Mouse (Mus musculus) neutrophil, adult 5-6 weeks (primary cell): Measurements from ENCODE around the gene Gfra1. TPM values are rescaled to one million over a fixed set of nuclear protein-coding genes. Genes with fewer than 3 reads are reported as not detected.

Experiments
- ATAC-seq: fragments of 151-379, 151-347 bp; 2 replicates; pipeline ENCODE4 v1.8.0; 2017; ENCODE audit warnings: mild to moderate bottlenecking, moderate TSS enrichment; ENCODE audit not compliant: insufficient number of reproducible peaks, poor library complexity, low FRiP score, severe bottlenecking; ENCODE audit errors: extremely low read depth
- total RNA-seq: library from RNA; stranded (forward); fragments of 200-1000 nt; gene quantifications from 2 replicates; pipeline ENCODE4 v1.2.3, GENCODE M21; 2017

The Gfra1 gene
- total RNA-seq, 1 experiment from 2014 or later: not detected

DNA sequence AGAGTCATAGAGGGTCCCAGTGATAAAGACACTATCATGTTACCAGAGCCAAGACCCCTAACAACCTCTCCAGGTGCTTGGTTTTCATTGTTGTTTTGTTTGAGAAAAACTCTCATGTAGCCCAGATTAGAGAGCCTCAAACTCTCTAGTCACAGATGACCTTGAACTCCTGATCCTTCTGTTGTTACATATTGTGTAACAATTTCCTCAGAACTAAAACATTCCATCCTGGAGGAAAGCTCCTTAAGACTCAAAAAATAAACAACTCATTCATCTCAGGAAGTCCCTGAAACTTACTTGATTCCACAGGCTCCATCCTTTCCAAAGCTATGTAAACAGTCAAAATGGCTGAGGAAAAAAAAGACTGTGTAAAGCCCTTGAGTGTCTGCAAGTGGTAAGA lies 49.0 kb downstream of the Gfra1 start:
- ATAC-seq: no peak

GRCm38 (mm10) chr19:58400224-58400623 lies 55.5 kb downstream of the Gfra1 start:
- ATAC-seq: no peak

- no peak for ATAC-seq
These were observed 56.5 kb downstream of the Gfra1 start for GRCm38 (mm10) chr19:58399166-58399565.

DNA sequence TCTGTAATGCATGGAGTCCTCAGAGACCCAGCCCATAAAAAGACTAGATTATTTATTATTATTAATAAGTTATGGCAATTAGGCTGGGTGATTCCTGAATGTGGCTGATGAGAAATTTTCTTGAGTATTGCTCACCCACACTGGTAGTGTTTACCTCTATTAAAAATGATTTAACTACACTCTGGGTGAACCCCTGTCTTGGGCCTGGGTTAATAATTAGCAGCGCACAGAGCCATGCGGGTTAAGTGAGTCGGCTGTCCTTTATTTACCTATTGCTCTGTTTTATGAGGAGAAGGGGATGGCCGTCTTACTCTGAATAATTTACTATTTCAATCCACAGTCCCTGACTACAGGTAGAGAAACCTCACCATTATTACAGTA lies 59.1 kb downstream of the Gfra1 start:
- no peak for ATAC-seq

DNA sequence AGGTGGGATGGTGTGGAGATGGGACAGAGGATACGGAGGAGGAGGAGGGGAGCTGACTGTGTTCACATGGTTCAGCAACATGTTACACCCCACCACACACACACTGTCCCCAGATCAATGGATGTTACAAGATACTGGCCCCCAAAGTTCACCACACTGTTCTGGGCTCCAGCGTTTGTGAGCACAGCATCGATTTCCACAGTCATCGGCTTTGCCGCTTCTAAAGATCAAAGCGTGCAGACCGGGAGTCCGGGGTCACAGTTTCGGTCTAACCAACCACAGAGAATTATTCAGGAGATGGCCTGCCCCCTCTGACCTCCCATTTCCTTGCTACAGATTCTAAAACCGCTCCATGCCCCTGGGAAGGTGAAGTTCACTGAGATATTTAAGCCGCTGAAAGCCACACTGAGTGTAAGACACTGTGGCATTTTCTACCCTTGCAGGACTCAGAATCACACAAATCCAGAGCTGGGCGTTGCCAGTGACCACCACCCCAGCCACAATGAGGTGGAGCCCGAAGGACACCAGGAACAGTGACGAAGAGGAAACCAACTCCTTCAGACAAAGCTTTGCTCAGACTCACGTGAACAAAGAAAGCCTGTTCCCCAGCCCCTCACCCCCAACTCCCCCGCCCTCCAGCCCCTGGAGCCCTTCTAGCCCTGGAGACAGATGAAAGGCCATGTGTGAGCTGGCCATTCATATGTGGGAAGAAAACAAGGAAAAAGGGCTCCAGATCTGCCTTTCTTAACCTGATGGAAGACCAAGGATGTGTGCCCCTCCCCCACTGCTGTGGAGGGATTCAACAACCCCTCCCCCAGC lies 59.7 kb downstream of the Gfra1 start:
- ATAC-seq: no peak

GRCm38 (mm10) chr19:58393121-58393520 lies 62.6 kb downstream of the Gfra1 start:
- no peak for ATAC-seq

DNA sequence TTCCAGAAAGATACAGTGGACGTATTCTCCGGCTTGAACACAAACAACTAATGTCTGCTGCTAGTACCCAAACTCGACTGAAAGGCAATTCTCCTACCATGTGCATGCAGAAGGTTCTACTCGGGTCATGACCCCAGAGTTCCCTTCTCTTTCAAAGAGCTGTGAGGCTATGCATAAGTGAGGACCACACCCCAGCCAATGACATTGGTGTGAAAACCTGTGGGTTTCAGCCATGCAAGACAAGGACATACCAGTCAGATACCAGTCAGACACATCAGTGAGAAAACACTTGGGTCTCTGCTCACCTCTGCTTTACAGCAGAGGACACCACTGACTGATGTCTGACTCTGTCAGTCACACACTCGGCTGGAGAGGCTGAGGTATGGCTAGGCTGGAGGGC lies 63.9 kb downstream of the Gfra1 start:
- ATAC-seq: no peak

- ATAC-seq: no peak
These were observed 66.2 kb downstream of the Gfra1 start for GRCm38 (mm10) chr19:58389466-58389865.

DNA sequence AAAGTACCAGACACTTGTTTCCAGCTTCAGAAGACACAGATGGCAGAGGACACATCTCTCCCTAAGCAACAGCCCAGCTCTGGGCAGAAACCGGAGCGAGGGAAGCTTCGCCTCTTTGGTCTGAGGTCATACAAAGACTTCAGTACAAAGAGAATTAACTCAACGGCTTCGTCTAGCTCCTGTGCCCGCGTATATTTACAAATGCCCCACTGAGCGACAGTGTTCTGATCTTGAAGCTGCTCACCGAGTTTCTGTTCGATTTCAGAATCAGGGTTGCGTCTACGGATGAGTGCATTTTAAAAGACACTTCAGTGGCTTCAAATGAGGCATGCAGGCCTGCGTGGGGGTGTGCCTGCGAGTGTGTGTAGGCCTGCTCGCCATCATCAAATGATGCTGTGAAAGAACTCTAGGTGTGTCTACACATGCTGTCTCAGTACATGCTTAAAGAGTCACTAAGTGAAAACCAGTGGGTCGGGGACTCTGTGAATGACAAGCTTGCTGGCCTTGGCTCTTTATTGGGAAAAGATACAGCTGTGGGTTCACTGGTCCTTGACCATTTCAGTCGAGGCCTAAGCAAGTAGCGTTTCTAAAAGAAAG lies 66.8 kb downstream of the Gfra1 start:
- no peak for ATAC-seq

- no peak for ATAC-seq
These were observed 72.4 kb downstream of the Gfra1 start for GRCm38 (mm10) chr19:58383273-58383672.

DNA sequence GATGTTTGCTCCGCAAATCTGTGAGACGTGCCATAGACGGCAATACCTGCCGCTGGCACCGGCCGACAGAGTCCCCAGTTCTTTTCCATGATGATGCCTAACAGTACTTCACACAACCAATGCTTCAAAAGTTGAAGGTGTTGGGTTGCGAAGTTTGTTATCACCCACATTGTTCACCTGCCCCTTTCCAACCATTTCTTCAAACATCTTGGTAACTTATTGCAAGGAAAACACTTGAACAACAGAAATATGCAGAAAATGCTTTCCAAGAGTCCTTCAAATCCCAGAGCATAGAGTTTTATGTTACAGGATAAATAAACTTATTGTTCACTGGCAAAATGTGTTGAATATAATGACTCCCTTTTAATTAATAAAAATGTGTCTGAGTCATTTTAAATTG lies 73.2 kb downstream of the Gfra1 start:
- no peak for ATAC-seq

DNA sequence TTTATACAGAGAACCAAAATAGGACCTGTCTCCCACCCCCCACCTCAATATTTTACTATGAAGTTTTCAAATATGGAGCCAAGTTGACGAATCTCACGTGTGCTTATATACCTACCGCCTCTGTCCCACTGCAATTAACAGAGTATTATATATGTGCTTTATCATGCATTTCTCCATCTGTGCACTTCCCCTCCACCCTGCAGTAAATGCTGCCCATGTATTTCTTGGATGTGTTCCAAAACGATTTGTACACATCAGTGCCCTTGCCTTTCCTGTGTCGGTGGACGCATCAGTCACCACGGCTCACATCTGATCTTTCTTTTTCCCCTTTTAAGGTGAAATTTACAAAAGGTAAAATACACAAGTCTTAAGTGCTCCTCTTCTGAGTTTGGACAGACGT lies 77.7 kb downstream of the Gfra1 start:
- ATAC-seq: no peak

DNA sequence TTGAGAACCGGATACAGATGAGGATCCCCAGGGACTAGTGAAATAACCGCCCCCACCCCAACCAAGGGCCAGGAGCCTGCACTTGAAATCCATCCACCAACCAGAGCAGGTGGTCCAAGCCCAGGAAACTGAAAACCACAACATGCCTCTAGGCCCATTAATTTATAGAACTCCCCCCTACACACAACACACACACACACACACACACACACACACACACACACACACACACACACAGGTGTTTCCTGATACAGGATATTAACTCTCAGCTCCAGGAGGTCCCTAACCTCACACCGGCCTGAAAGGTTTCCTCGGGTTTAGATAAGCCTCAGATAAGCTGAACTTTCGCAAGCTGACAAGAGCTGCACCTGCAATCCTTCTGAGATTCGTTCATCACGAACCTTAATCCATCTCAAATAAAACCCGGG lies 79.0 kb downstream of the Gfra1 start:
- ATAC-seq: no peak

- no peak for ATAC-seq
These were observed 81.1 kb downstream of the Gfra1 start for GRCm38 (mm10) chr19:58374648-58375047.

GRCm38 (mm10) chr19:58374155-58374554 lies 81.6 kb downstream of the Gfra1 start:
- no peak for ATAC-seq

GRCm38 (mm10) chr19:58368513-58368912 lies 87.2 kb downstream of the Gfra1 start:
- ATAC-seq: no peak

GRCm38 (mm10) chr19:58364688-58365087 lies 91.0 kb downstream of the Gfra1 start:
- ATAC-seq: no peak

DNA sequence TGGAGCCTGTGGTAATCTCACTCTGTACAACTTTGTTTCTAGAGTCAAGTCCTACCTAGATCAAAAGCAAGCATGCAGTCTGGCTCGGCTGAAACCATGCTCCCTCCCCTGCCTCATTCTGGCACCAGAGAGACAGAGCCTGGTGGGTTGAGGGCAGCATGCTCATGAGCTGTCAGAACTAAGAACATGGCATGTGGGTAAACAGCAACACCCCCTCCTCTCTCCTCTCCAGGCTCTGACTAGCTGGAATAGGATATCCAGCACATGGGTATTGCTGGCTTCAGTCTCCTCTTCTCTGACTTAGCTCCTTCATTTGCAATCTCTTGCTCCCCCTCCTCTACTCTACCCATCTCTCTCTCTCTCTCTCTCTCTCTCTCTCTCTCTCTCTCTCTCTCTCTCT lies 94.7 kb downstream of the Gfra1 start:
- no peak for ATAC-seq

- no peak for ATAC-seq
These were observed 97.6 kb downstream of the Gfra1 start for GRCm38 (mm10) chr19:58358063-58358462.

DNA sequence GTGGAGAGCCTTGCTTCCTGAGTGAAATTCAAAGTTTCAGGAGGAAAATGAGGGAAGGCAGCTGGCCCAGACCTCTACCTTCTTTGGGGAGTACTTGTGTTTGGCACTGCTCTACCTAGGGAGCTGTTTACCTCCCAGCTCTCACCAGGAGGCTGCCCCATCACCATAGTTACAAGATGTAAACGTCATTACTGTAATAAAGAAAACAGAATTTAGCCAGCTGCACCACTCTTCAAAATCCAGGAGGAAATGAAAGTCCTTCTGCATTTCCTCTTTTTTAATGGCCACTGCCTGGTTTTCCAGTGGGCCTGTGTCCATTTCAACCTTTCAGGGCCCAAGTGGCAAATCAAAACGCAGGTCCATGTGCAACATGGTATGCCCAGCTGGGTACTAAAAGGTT lies 101.8 kb downstream of the Gfra1 start:
- ATAC-seq: no peak
